ENCODE assay signal across 9 mouse cellular contexts in the genomic region with DNA sequence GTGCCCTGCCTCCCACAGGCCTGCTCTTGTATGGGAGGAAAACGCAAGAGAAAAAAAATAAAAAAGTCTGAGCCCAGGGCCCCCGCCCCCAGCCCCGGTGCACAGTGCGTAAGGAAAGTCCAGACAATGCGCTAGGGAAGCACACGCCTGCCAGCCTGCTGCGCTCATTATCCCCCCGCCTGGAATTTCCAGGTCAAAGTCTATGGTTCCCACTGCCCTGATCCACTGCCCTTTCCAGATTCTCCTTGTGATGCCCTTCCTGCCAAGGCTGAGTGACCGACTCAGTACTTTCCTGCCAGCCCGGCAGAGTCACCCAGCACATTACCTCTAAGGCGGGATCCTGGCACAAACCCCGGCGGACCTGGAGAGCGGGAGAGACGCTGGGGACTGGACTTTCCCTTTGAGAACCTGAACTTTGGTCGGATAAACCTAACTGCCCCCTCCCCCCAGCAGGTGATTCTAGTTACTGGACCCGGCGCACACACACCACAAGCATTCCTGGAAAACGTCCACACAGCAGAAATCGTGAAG. TPM values are rescaled to one million over a fixed set of nuclear protein-coding genes. Genes with fewer than 3 reads are reported as not detected.
A peak's percentile ranks its signal among the peaks of the same experiment; 100 is the strongest.
DNase-seq lines count a peak whose midpoint lies in the region; ATAC-seq lines count a peak whose summit lies in the region.
"Had no signal": no experiment of that assay in that cellular context is flagged by ENCODE, and none has a peak within 500 bp of the region (broad histone marks: within the 10 kb centered on the region; RNA-seq: fewer than 3 reads in every experiment).

No protein-coding gene starts in this region.

- no peak for DNase-seq in midbrain, embryonic 11.5 days (ENCODE audit: low spot score, missing footprints)
- DNase-seq in midbrain, embryonic 14.5 days = no peak
- DNase-seq in forelimb bud, embryonic 11.5 days (ENCODE audit: low read depth, low spot score) = peak; percentile 49
- peak; percentile 91 to 93 for DNase-seq in kidney, adult 8-10 months
- no peak for DNase-seq in spleen, postnatal 4 days (ENCODE audit: low spot score in 2 of 2)
- DNase-seq in frontal cortex, postnatal 10 days (ENCODE audit: low spot score in 2 of 2) = no peak

- H3K9me3 ChIP-seq in midbrain, embryonic 11.5 days (ENCODE audit: control insufficient read depth, low read length) = no peaks in the 10 kb centered on the region
- no peaks in the 10 kb centered on the region for H3K9me3 ChIP-seq in midbrain, embryonic 14.5 days (ENCODE audit: control insufficient read depth, low read length)
- H3K9me3 ChIP-seq in lung, embryonic 16.5 days (ENCODE audit: control insufficient read depth, low read length) = no peaks in the 10 kb centered on the region

- no peaks in the 10 kb centered on the region for H3K36me3 ChIP-seq in midbrain, embryonic 11.5 days (ENCODE audit: control insufficient read depth, insufficient read depth, low read length)
- no peaks in the 10 kb centered on the region for H3K36me3 ChIP-seq in midbrain, embryonic 14.5 days (ENCODE audit: control insufficient read depth, insufficient read depth, low read length)
- H3K36me3 ChIP-seq in lung, embryonic 16.5 days (ENCODE audit: control insufficient read depth, insufficient read depth, low read length) = peaks cover 3% of the 10 kb centered on the region

- no peak overlapping the region for H3K4me2 ChIP-seq in midbrain, embryonic 11.5 days
- H3K4me2 ChIP-seq in midbrain, embryonic 14.5 days (ENCODE audit: low read length) = no peak overlapping the region
- peak overlapping the region; percentile 19; the same call in 1 of the 2 replicates for H3K4me2 ChIP-seq in lung, embryonic 16.5 days (ENCODE audit: low read depth, low read length)

- H3K27me3 ChIP-seq in midbrain, embryonic 11.5 days (ENCODE audit: control insufficient read depth, insufficient read depth, low read length) = no peaks in the 10 kb centered on the region
- H3K27me3 ChIP-seq in midbrain, embryonic 14.5 days (ENCODE audit: control insufficient read depth, insufficient read depth, low read length) = no peaks in the 10 kb centered on the region
- no peaks in the 10 kb centered on the region for H3K27me3 ChIP-seq in lung, embryonic 16.5 days (ENCODE audit: control insufficient read depth, insufficient read depth, low read depth, low read length)

- peak; percentile 54; the same call in 1 of the 2 replicates for ATAC-seq in midbrain, embryonic 11.5 days (ENCODE audit: low FRiP score)
- ATAC-seq in midbrain, embryonic 14.5 days (ENCODE audit: low FRiP score, low TSS enrichment) = no peak
- ATAC-seq in lung, embryonic 16.5 days (ENCODE audit: low read depth) = peak; percentile 31
- ATAC-seq in cerebellum, adult (ENCODE audit: insufficient number of reproducible peaks, low FRiP score, low TSS enrichment) = no peak

- H3K4me1 ChIP-seq in midbrain, embryonic 11.5 days (ENCODE audit: control insufficient read depth, insufficient read depth, low read length) = peaks cover 3% of the 10 kb centered on the region
- peaks cover 3% of the 10 kb centered on the region; the same call in 1 of the 2 replicates for H3K4me1 ChIP-seq in midbrain, embryonic 14.5 days (ENCODE audit: control insufficient read depth, insufficient read depth, low read length)
- H3K4me1 ChIP-seq in lung, embryonic 16.5 days (replicated peaks; ENCODE audit: control insufficient read depth, insufficient read depth, low read length) = peaks cover 79% of the 10 kb centered on the region

- no peak overlapping the region for H3K4me3 ChIP-seq in midbrain, embryonic 11.5 days (ENCODE audit: low read depth, low read length)
- no peak overlapping the region for H3K4me3 ChIP-seq in midbrain, embryonic 14.5 days (replicated peaks; ENCODE audit: low read depth, low read length)
- H3K4me3 ChIP-seq in lung, embryonic 16.5 days (ENCODE audit: low read length) = no peak overlapping the region

- no peak overlapping the region for H3K9ac ChIP-seq in midbrain, embryonic 11.5 days (ENCODE audit: low read length)
- no peak overlapping the region for H3K9ac ChIP-seq in midbrain, embryonic 14.5 days (replicated peaks; ENCODE audit: low read length)
- peak overlapping the region; percentile 22 for H3K9ac ChIP-seq in lung, embryonic 16.5 days (ENCODE audit: low read length)

- WGBS in midbrain, embryonic 11.5 days = 73% methylated on average over 20 of the region's 20 CpGs
- 75% methylated on average over 20 of the region's 20 CpGs for WGBS in midbrain, embryonic 14.5 days
- WGBS in lung, embryonic 16.5 days = 50% methylated on average over 20 of the region's 20 CpGs

- no peak overlapping the region for H3K27ac ChIP-seq in midbrain, embryonic 11.5 days (ENCODE audit: low read depth, low read length)
- H3K27ac ChIP-seq in midbrain, embryonic 14.5 days (replicated peaks; ENCODE audit: low read depth, low read length) = no peak overlapping the region
- H3K27ac ChIP-seq in lung, embryonic 16.5 days (ENCODE audit: low read length) = peak overlapping the region; percentile 93
- H3K27ac ChIP-seq: macrophage had no signal

RNA-seq across cellular contexts. Expression of a gene that starts 33.2 kb away (rescaled TPM):
- 28.5 and 34.1 TPM in 2 replicates for polyA plus RNA-seq in midbrain, embryonic 11.5 days (2014; fragmentation: Nextera tagmentation; extraction: Ambion mirVana)
- polyA plus RNA-seq in midbrain, embryonic 14.5 days (2014; fragmentation: Nextera tagmentation; extraction: Ambion mirVana) = 15.0 and 40.7 TPM in 2 replicates
- 113 and 117 TPM in 2 replicates for polyA plus RNA-seq in lung, embryonic 16.5 days (2015; fragmentation: Nextera tagmentation; extraction: Ambion mirVana)

RNA-seq across cellular contexts. Expression of a gene that starts 33.3 kb away (rescaled TPM):
- 105 and 115 TPM in 2 replicates for polyA plus RNA-seq in midbrain, embryonic 11.5 days (2014; fragmentation: Nextera tagmentation; extraction: Ambion mirVana)
- polyA plus RNA-seq in midbrain, embryonic 14.5 days (2014; fragmentation: Nextera tagmentation; extraction: Ambion mirVana) = 38.1 and 123 TPM in 2 replicates
- polyA plus RNA-seq in lung, embryonic 16.5 days (2015; fragmentation: Nextera tagmentation; extraction: Ambion mirVana) = 368 and 370 TPM in 2 replicates

Comparison
In these comparisons a context has a peak if more than half of its experiments do, and no peak if none do; other contexts are left out.
1. ATAC-seq: peak in midbrain, embryonic 11.5 days (single experiment) and lung, embryonic 16.5 days (single experiment); none in midbrain, embryonic 14.5 days (single experiment) and cerebellum, adult (single experiment).
2. DNase-seq: peak in forelimb bud, embryonic 11.5 days (single experiment) and kidney, adult 8-10 months (2 of 2); none in midbrain, embryonic 11.5 days (single experiment), midbrain, embryonic 14.5 days (single experiment), spleen, postnatal 4 days (0 of 2) and frontal cortex, postnatal 10 days (0 of 2).